ENCODE assay signal across 8 mouse cellular contexts in the genomic region with DNA sequence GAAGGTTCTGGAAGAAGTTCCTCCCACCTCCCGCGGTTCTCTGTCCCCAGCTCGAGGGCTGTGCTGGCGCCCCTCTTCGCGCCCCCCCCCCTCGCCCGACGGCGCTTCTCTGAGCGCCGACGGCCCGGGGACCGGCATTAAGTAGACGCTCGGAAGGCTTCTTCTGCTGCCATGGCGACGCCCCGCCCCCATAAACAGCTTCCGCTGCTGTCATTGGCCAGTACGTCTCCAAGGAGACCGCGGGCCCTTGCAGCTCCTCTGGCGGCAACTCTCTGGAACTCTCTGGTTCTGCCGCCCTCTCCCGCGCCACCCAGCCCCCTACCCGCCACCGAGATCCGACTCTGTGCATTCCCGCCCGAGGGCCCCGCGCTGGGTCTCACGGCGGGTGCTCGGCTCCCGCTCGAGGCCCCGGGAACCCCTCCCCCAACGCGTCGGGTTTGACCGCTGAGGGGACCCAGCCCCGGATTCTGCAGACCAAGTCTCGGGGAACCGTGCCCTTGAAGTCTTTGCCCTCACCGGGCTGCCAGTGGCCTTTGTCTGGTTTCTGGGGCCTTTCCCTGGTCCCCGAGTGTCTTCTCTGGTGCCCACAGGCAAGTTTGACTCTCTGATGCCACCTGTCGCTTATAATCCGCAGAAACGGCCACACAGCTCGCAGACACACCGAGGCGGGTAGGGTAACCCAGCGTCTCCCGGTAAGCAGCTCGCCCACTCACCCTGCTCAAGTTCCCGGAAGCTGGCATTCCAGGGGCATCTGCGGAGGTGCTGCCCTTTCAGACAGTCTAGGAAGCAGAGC. TPM values are rescaled to one million over a fixed set of nuclear protein-coding genes. Genes with fewer than 3 reads are reported as not detected.
DNase-seq lines count a peak whose midpoint lies in the region; ATAC-seq and TF ChIP-seq lines count a peak whose summit lies in the region.

A gene (minus strand): TSS at position 156 of the 793 bp plus-strand sequence.

- peaks cover 44% of the 10 kb centered on the region for H3K4me1 ChIP-seq in hindbrain, embryonic 14.5 days (replicated peaks; ENCODE audit: control insufficient read depth, insufficient read depth, low read length)

- CTCF ChIA-PET in Patski (lab: Charles Lee) = interaction anchor here (0.7 to 1.7 kb wide), 7 partner anchors 13 to 112 kb away, joined by 3 to 13 read pairs (median 3); no protein-coding TSS in a partner anchor

- no peaks in the 10 kb centered on the region for H3K9me3 ChIP-seq in hindbrain, embryonic 14.5 days (ENCODE audit: control insufficient read depth, low read length)

- peak within 1 kb of the TSS; percentile 77 for H3K27ac ChIP-seq in hindbrain, embryonic 14.5 days

- H3K4me3 ChIP-seq in hindbrain, embryonic 14.5 days (replicated peaks; ENCODE audit: low read length) = peak within 1 kb of the TSS; percentile 45

- peak; percentile 23 for ATAC-seq in Patski
- peak; percentile 87 for ATAC-seq in hindbrain, embryonic 14.5 days (ENCODE audit: low FRiP score)

- peak; percentile 43 for DNase-seq in Patski (ENCODE audit: low read depth, low spot score)
- peak; percentile 95 to 97 for DNase-seq in cerebellum, postnatal 14 days
- DNase-seq in frontal cortex, postnatal 25 days (ENCODE audit: low spot score in 2 of 2) = peak; percentile 92 to 96
- DNase-seq in hindbrain, embryonic 14.5 days (ENCODE audit: low spot score) = peak; percentile 93
- DNase-seq in layer of hippocampus, postnatal 36 days = peak; percentile 96
- peak; percentile 97 for DNase-seq in lung, postnatal 36 days
- peak; percentile 98 for DNase-seq in retina, postnatal 1 day
- DNase-seq in urinary bladder, adult 18-20 months (ENCODE audit: low spot score in 2 of 2) = peak; percentile 91 to 99

- WGBS in hindbrain, embryonic 14.5 days = under 1% methylated on average over 49 of the region's 61 CpGs

- no peaks in the 10 kb centered on the region for H3K27me3 ChIP-seq in Patski
- peaks cover 18% of the 10 kb centered on the region for H3K27me3 ChIP-seq in hindbrain, embryonic 14.5 days (ENCODE audit: control insufficient read depth, insufficient read depth, low read length)

- H3K36me3 ChIP-seq in hindbrain, embryonic 14.5 days (replicated peaks; ENCODE audit: control insufficient read depth, insufficient read depth) = peaks cover 9% of the 10 kb centered on the region; the same call in 1 of the 2 replicates

- POLR2A ChIA-PET in Patski (lab: Charles Lee) = interaction anchor here (1.1 to 1.7 kb wide), 4 partner anchors 10 to 109 kb away, joined by 3 to 5 read pairs (median 4); no protein-coding TSS in a partner anchor

- no peak for TF ChIP-seq CTCF in Patski (IDR thresholded peaks at IDR 0.05)

- in situ Hi-C loops in Patski (cut with MboI; ENCODE audit: low pct_unique_long_range_greater_than_20kb) = no loop called here

- peak within 1 kb of the TSS; percentile 98 for H3K4me2 ChIP-seq in hindbrain, embryonic 14.5 days (replicated peaks)

- H3K9ac ChIP-seq in hindbrain, embryonic 14.5 days = peak within 1 kb of the TSS; percentile 62

RNA-seq across cellular contexts. Expression of the gene that starts here (rescaled TPM):
- 8.6 TPM for polyA plus RNA-seq in Patski (2021)
- polyA plus RNA-seq in hindbrain, embryonic 14.5 days (2014; fragmentation: Nextera tagmentation; extraction: Ambion mirVana) = 13.1 and 16.2 TPM in 2 replicates
- total RNA-seq in layer of hippocampus, postnatal 36 days (2021) = 1 to 10 TPM; 4.3 to 5.8 TPM

Comparison
In these comparisons a context has a peak if more than half of its experiments do, and no peak if none do; other contexts are left out.
1. Peak in every context shown above with its lines: DNase-seq, ATAC-seq, H3K4me3 ChIP-seq and H3K27ac ChIP-seq.
2. DNase-seq: peak in every context shown above with its lines; median percentile 98 in retina, postnatal 1 day; 97 in lung, postnatal 36 days; 96 in cerebellum, postnatal 14 days; 96 in layer of hippocampus, postnatal 36 days; 95 in urinary bladder, adult 18-20 months; 94 in frontal cortex, postnatal 25 days; 93 in hindbrain, embryonic 14.5 days; 43 in Patski.